Mouse (Mus musculus): ENCODE results near the gene Gm5662.

DNA sequence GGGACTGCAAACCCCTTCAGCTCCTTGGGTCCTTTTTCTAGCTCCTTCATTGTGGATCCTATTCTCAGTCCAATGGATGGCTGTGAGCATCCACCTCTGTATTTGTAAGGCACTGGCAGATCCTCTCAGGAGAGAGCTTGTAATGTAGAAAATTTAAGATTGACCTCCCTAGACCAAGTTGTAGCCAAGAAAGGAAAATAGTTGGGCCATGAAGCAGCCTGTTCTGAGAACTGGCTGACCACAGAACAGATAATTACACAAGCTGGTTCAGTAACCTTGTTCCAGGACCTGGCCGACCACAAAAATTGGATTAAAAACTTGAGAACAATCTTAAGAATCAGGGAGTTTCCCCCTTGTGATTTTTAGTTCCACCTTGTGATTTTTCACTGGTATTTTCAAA is 17.1 kb downstream of the Gm5662 start:
- no peak for TF ChIP-seq CTCF (IDR thresholded peaks at IDR 0.05; ENCODE audit: control insufficient read depth, insufficient read depth, insufficient read length)
- TF ChIP-seq FOSL1 (IDR thresholded peaks at IDR 0.05; ENCODE audit: insufficient read depth, low read length, poor library complexity, severe bottlenecking), result no peak
- no peak for TF ChIP-seq MAX (IDR thresholded peaks at IDR 0.05)
